7 mouse cellular contexts compared by ENCODE assay signal in genomic region chr11:22000316-22001076, GRCm38 (mm10). TPM values are rescaled to one million over a fixed set of nuclear protein-coding genes. Genes with fewer than 3 reads are reported as not detected.
A peak's percentile ranks its signal among the peaks of the same experiment; 100 is the strongest.
DNase-seq lines count a peak whose midpoint lies in the region; ATAC-seq and TF ChIP-seq lines count a peak whose summit lies in the region.

No protein-coding gene starts in this region.

- no peak for TF ChIP-seq EP300 in heart, postnatal 0 days (IDR thresholded peaks at IDR 0.05; ENCODE audit: low read depth)

- no peak for TF ChIP-seq CTCF in heart, postnatal 0 days (IDR thresholded peaks at IDR 0.05; ENCODE audit: low read depth)

- peak overlapping the region; percentile 98 for H3K4me2 ChIP-seq in heart, postnatal 0 days (ENCODE audit: low read depth, low read length)
- peak overlapping the region; percentile 72 for H3K4me2 ChIP-seq in liver, embryonic 13.5 days
- peak overlapping the region; percentile 93 for H3K4me2 ChIP-seq in stomach, embryonic 15.5 days

- H3K27ac ChIP-seq in heart, postnatal 0 days (ENCODE audit: low read depth), result no peak overlapping the region
- no peak overlapping the region for H3K27ac ChIP-seq in liver, embryonic 13.5 days
- H3K27ac ChIP-seq in stomach, embryonic 15.5 days, result no peak overlapping the region

- 0 out of 2 replicates have a peak, but pooled peaks cover 4% of the 10 kb centered on the region for H3K36me3 ChIP-seq in heart, postnatal 0 days (replicated peaks; ENCODE audit: control insufficient read depth, insufficient read depth, low read length)
- H3K36me3 ChIP-seq in liver, embryonic 13.5 days, result no peaks in the 10 kb centered on the region
- H3K36me3 ChIP-seq in stomach, embryonic 15.5 days, result no peaks in the 10 kb centered on the region

- WGBS in heart, postnatal 0 days, result 19% methylated on average over 46 of the region's 48 CpGs
- WGBS in liver, embryonic 13.5 days (ENCODE audit: insufficient replicate concordance), result 4% methylated on average over 38 of the region's 48 CpGs
- 11% methylated on average over 46 of the region's 48 CpGs for WGBS in stomach, embryonic 15.5 days

- intact Hi-C loops in left cerebral cortex, postnatal 36 days (cut with DNase I), result loop anchor here (5.0 to 10.0 kb wide), 2 partner anchors 194 to 428 kb away; partner anchors contain the start of genes Mdh1 and Wdpcp

- no peaks in the 10 kb centered on the region for H3K9me3 ChIP-seq in heart, postnatal 0 days (replicated peaks; ENCODE audit: control insufficient read depth, low read length)
- H3K9me3 ChIP-seq in liver, embryonic 13.5 days (replicated peaks), result no peaks in the 10 kb centered on the region
- no peaks in the 10 kb centered on the region for H3K9me3 ChIP-seq in stomach, embryonic 15.5 days

- 0 out of 2 replicates have a peak, but pooled peaks cover 11% of the 10 kb centered on the region for H3K4me1 ChIP-seq in heart, postnatal 0 days (ENCODE audit: control insufficient read depth, insufficient read depth)
- H3K4me1 ChIP-seq in liver, embryonic 13.5 days (replicated peaks), result peaks cover 42% of the 10 kb centered on the region
- peaks cover 43% of the 10 kb centered on the region for H3K4me1 ChIP-seq in stomach, embryonic 15.5 days

- 0 out of 2 replicates have a peak overlapping the region, but pooled peaks have one; percentile 6 for H3K9ac ChIP-seq in heart, postnatal 0 days (replicated peaks; ENCODE audit: low read depth, low read length)
- H3K9ac ChIP-seq in liver, embryonic 13.5 days, result no peak overlapping the region
- no peak overlapping the region for H3K9ac ChIP-seq in stomach, embryonic 15.5 days

- ATAC-seq in heart, postnatal 0 days (ENCODE audit: insufficient read depth, low read depth), result no peak
- ATAC-seq in liver, embryonic 13.5 days (ENCODE audit: low read depth), result no peak
- ATAC-seq in stomach, embryonic 15.5 days (ENCODE audit: insufficient read depth, low FRiP score, low read depth), result no peak

- H3K27me3 ChIP-seq in heart, postnatal 0 days (ENCODE audit: control insufficient read depth, insufficient read depth, low read length), result peaks cover 89% of the 10 kb centered on the region
- peaks cover 100% of the 10 kb centered on the region for H3K27me3 ChIP-seq in liver, embryonic 13.5 days
- H3K27me3 ChIP-seq in stomach, embryonic 15.5 days (replicated peaks), result peaks cover 82% of the 10 kb centered on the region

- peak; percentile 8 to 16 for DNase-seq in left cerebral cortex, postnatal 36 days (ENCODE audit: low spot score in 2 of 2)
- no peak for DNase-seq in left cerebral cortex, adult 18-20 months (ENCODE audit: low spot score in 2 of 2)
- DNase-seq in embryo, embryonic 9.5 days (ENCODE audit: extremely low spot score), result peak; percentile 51
- DNase-seq in heart, postnatal 0 days (ENCODE audit: low spot score), result no peak
- DNase-seq in liver, embryonic 13.5 days, result no peak
- DNase-seq in Muller cell, postnatal 12 days (ENCODE audit: inconsistent ontology term), result no peak

- peak overlapping the region; percentile 67 for H3K4me3 ChIP-seq in heart, postnatal 0 days (ENCODE audit: low read depth, low read length)
- peak overlapping the region; percentile 56 for H3K4me3 ChIP-seq in liver, embryonic 13.5 days (replicated peaks)
- peak overlapping the region; percentile 50 for H3K4me3 ChIP-seq in stomach, embryonic 15.5 days (replicated peaks)

RNA-seq across cellular contexts. Expression of gene Otx1, which starts 2.2 kb away (rescaled TPM):
- 1 to 10 TPM; 6.1 to 6.2 TPM for total RNA-seq in left cerebral cortex, postnatal 36 days (2021)
- total RNA-seq in left cerebral cortex, adult 18-20 months (2021), result 1 to 10 TPM; 5.0 to 5.3 TPM
- not detected in 2 replicates for total RNA-seq in heart, postnatal 0 days (2014; rRNA removed; ENCODE audit: low replicate concordance)
- 0.04 and 0.05 TPM in 2 replicates for polyA plus RNA-seq in heart, postnatal 0 days (2015; fragmentation: Nextera tagmentation; extraction: Ambion mirVana)
- not detected in 2 replicates for polyA plus RNA-seq in liver, embryonic 13.5 days (2015; fragmentation: Nextera tagmentation; extraction: Ambion mirVana)
- polyA plus RNA-seq in stomach, embryonic 15.5 days (2015; fragmentation: Nextera tagmentation; extraction: Ambion mirVana), result 0.06 and 0.09 TPM in 2 replicates

Comparison
In these comparisons a context has a peak if more than half of its experiments do, and no peak if none do; other contexts are left out.
1. DNase-seq: peak in left cerebral cortex, postnatal 36 days (2 of 2) and embryo, embryonic 9.5 days (single experiment); none in left cerebral cortex, adult 18-20 months (0 of 2), heart, postnatal 0 days (single experiment), liver, embryonic 13.5 days (single experiment) and Muller cell, postnatal 12 days (single experiment).
2. Peak in every context shown above with its lines, with median percentiles within 50 percentile points of each other: H3K4me2 ChIP-seq and H3K4me3 ChIP-seq.